ENCODE assay signal across 10 mouse cellular contexts in the genomic region with DNA sequence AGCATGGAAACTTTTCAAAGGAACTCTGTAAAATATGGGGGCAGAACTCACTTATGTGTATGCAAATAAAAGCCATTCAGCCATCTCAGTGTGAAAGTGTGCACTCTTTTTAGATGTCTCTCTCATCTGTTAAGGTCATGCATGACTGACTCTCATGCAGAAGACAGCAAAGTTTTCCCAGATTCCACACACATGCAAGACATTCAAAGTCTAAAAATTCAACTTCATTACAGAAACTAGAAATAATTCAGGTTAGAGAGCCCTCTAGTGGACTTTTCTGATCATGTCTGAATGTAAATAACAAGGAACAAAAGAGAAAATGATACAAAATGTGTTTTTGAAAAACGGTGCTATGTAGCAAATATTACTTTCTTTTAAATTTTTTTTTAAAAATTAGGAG.
DNase-seq lines count a peak whose midpoint lies in the region; ATAC-seq and TF ChIP-seq lines count a peak whose summit lies in the region.
"Had no signal": no experiment of that assay in that cellular context is flagged by ENCODE, and none has a peak within 500 bp of the region (broad histone marks: within the 10 kb centered on the region; RNA-seq: fewer than 3 reads in every experiment).

No protein-coding gene starts in this region.

- no peaks in the 10 kb centered on the region for H3K4me1 ChIP-seq in intestine, postnatal 0 days (replicated peaks; ENCODE audit: control insufficient read depth, insufficient read depth, low read length)
- H3K4me1 ChIP-seq in intestine, embryonic 16.5 days (ENCODE audit: control insufficient read depth, insufficient read depth, low read length), result no peaks in the 10 kb centered on the region
- no peaks in the 10 kb centered on the region for H3K4me1 ChIP-seq in forebrain, embryonic 14.5 days (ENCODE audit: control insufficient read depth, insufficient read depth, low read length)

- no peak overlapping the region for H3K4me2 ChIP-seq in intestine, postnatal 0 days (replicated peaks; ENCODE audit: low read depth)
- H3K4me2 ChIP-seq in intestine, embryonic 16.5 days (ENCODE audit: low read depth, low read length), result no peak overlapping the region
- H3K4me2 ChIP-seq in forebrain, embryonic 14.5 days (ENCODE audit: low read length), result no peak overlapping the region

- H3K36me3 ChIP-seq in intestine, postnatal 0 days (ENCODE audit: control insufficient read depth, insufficient read depth), result no peaks in the 10 kb centered on the region
- no peaks in the 10 kb centered on the region for H3K36me3 ChIP-seq in intestine, embryonic 16.5 days (ENCODE audit: control insufficient read depth, insufficient read depth, low read length)
- H3K36me3 ChIP-seq in forebrain, embryonic 14.5 days (ENCODE audit: control insufficient read depth, insufficient read depth, low read length), result no peaks in the 10 kb centered on the region

- no peaks in the 10 kb centered on the region for H3K27me3 ChIP-seq in intestine, postnatal 0 days (replicated peaks; ENCODE audit: control insufficient read depth, insufficient read depth, low read length)
- H3K27me3 ChIP-seq in intestine, embryonic 16.5 days (replicated peaks; ENCODE audit: control insufficient read depth, insufficient read depth, low read length), result no peaks in the 10 kb centered on the region
- no peaks in the 10 kb centered on the region for H3K27me3 ChIP-seq in forebrain, embryonic 14.5 days (replicated peaks; ENCODE audit: control insufficient read depth, insufficient read depth, low read length)

- no peak overlapping the region for H3K9ac ChIP-seq in intestine, postnatal 0 days (ENCODE audit: low read depth, low read length)
- no peak overlapping the region for H3K9ac ChIP-seq in intestine, embryonic 16.5 days (ENCODE audit: low read depth, low read length)
- H3K9ac ChIP-seq in forebrain, embryonic 14.5 days (ENCODE audit: low read length), result no peak overlapping the region

- DNase-seq in 3T3-L1 (ENCODE audit: low read depth, low spot score) (peak; percentile 50), NIH3T3 (ENCODE audit: low read depth) (peak; percentile 34)
- peak; percentile 87 for DNase-seq in forebrain, embryonic 14.5 days (ENCODE audit: low spot score)
- DNase-seq in right cerebral cortex, postnatal 4 days, result no peak
- DNase-seq in lung, postnatal 4 days, result no peak
- DNase-seq: cerebellum, adult 11-12 months; lung, postnatal 14 days had no signal

- TF ChIP-seq CTCF in intestine, postnatal 0 days (IDR thresholded peaks at IDR 0.05; ENCODE audit: low read depth), result peak; percentile 53

- no peak overlapping the region for H3K4me3 ChIP-seq in intestine, postnatal 0 days (ENCODE audit: low read depth, low read length)
- H3K4me3 ChIP-seq in intestine, embryonic 16.5 days (ENCODE audit: low read length), result no peak overlapping the region
- no peak overlapping the region for H3K4me3 ChIP-seq in forebrain, embryonic 14.5 days (ENCODE audit: low read depth, low read length)

- ATAC-seq in intestine, postnatal 0 days, result no peak
- no peak for ATAC-seq in intestine, embryonic 16.5 days
- peak; percentile 58 for ATAC-seq in forebrain, embryonic 14.5 days
- ATAC-seq in cerebellum, adult (ENCODE audit: insufficient number of reproducible peaks, low FRiP score, low TSS enrichment), result no peak

- H3K27ac ChIP-seq in intestine, postnatal 0 days (ENCODE audit: low read depth, low read length), result no peak overlapping the region
- no peak overlapping the region for H3K27ac ChIP-seq in intestine, embryonic 16.5 days (ENCODE audit: low read length)
- H3K27ac ChIP-seq in forebrain, embryonic 14.5 days (ENCODE audit: low read depth, low read length), result no peak overlapping the region

- WGBS in intestine, postnatal 0 days, result 19% methylated on average over 1 of the region's 1 CpGs
- 16% methylated on average over 1 of the region's 1 CpGs for WGBS in intestine, embryonic 16.5 days
- WGBS in forebrain, embryonic 14.5 days, result 13% methylated on average over 1 of the region's 1 CpGs

- no peaks in the 10 kb centered on the region for H3K9me3 ChIP-seq in intestine, postnatal 0 days (ENCODE audit: control insufficient read depth)
- no peaks in the 10 kb centered on the region for H3K9me3 ChIP-seq in intestine, embryonic 16.5 days (ENCODE audit: control insufficient read depth, low read length)
- H3K9me3 ChIP-seq in forebrain, embryonic 14.5 days (replicated peaks; ENCODE audit: control insufficient read depth, low read length), result no peaks in the 10 kb centered on the region

Comparison
In these comparisons a context has a peak if more than half of its experiments do, and no peak if none do; other contexts are left out.
1. DNase-seq: peak in 3T3-L1 (single experiment), NIH3T3 (single experiment) and forebrain, embryonic 14.5 days (single experiment); none in right cerebral cortex, postnatal 4 days (single experiment) and lung, postnatal 4 days (0 of 2).